Mouse (Mus musculus): Measurements from ENCODE around the gene Mfap5.

- TF ChIP-seq POLR2A (IDR thresholded peaks at IDR 0.05; ENCODE audit: extremely low read depth, insufficient read depth, low read length) = no peak
- TF ChIP-seq CTCF (IDR thresholded peaks at IDR 0.05; ENCODE audit: low read depth, low read length) = no peak
These were observed 16.9 kb downstream of the Mfap5 start for GRCm38 (mm10) chr6:122522595-122522994.

Data from liver, adult 2 months (tissue).